Mouse (Mus musculus) forebrain, embryonic 14.5 days (tissue): ENCODE results near the gene Rbpms2. TPM values are rescaled to one million over a fixed set of nuclear protein-coding genes. Genes with fewer than 3 reads are reported as not detected.
"Not testable (repeated sequence)": the region's sequence is repeated elsewhere in the genome, so short reads cannot be mapped to it uniquely, and the experiment has no call there.

Experiments used
- ATAC-seq: fragments of 200-750 bp; cut with Nextera tagmentation; 2 replicates; pipeline ENCODE4 v1.8.0; 2017; ENCODE audit warnings: mild to moderate bottlenecking, moderate library complexity
- DNase-seq: peaks from one replicate; pipeline ENCODE4 v3.0.0-alpha.2; 2015; ENCODE audit warnings: low spot score
- H3K27ac ChIP-seq: fragments of 300-500 bp; sonication (generic); 2 replicates; pipeline ENCODE4 v1.5.1; 2014; ENCODE audit warnings: low read depth, mild to moderate bottlenecking, control low read depth, low read length, moderate library complexity
- H3K27me3 ChIP-seq: fragments of 300-500 bp; sonication (generic); replicated peaks from 2 replicates; pipeline ENCODE4 v1.6.1; 2014; ENCODE audit warnings: low read length, control low read depth, mixed read lengths; ENCODE audit not compliant: control insufficient read depth, insufficient read depth
- H3K36me3 ChIP-seq: fragments of 300-500 bp; sonication (generic); 2 replicates; pipeline ENCODE4 v1.6.1; 2014; ENCODE audit warnings: low read length, control low read depth; ENCODE audit not compliant: control insufficient read depth, insufficient read depth
- H3K4me1 ChIP-seq: fragments of 300-500 bp; sonication (generic); 2 replicates; pipeline ENCODE4 v1.6.1; 2014; ENCODE audit warnings: antibody characterized with exemption, low read length, control low read depth; ENCODE audit not compliant: control insufficient read depth, insufficient read depth
- H3K4me2 ChIP-seq: fragments of 300-500 bp; sonication (generic); 2 replicates; pipeline ENCODE4 v1.6.1; 2014; ENCODE audit warnings: mild to moderate bottlenecking, control low read depth, low read length
- H3K4me3 ChIP-seq: fragments of 300-500 bp; sonication (generic); 2 replicates; pipeline ENCODE4 v1.5.1; 2014; ENCODE audit warnings: low read depth, low read length, control low read depth
- H3K9ac ChIP-seq: fragments of 300-500 bp; sonication (generic); 2 replicates; pipeline ENCODE4 v1.6.1; 2014; ENCODE audit warnings: mild to moderate bottlenecking, low read length, control low read depth, moderate library complexity
- H3K9me3 ChIP-seq: fragments of 300-500 bp; sonication (generic); replicated peaks from 2 replicates; pipeline ENCODE4 v1.6.1; 2016; ENCODE audit warnings: low read length, control low read depth, mixed read lengths; ENCODE audit not compliant: control insufficient read depth
- WGBS: fragments of 180-500 bp; shearing (Covaris S2); extraction: QIAGEN DNeasy Blood & Tissue Kit; methylation state at CpG from one replicate; pipeline ENCODE4 v1.1.7; 2014; 5-methylcytosine and 5-hydroxymethylcytosine counted together
- polyA plus RNA-seq: library from polyadenylated mRNA; unstranded; fragments of >200 nt; fragmentation: Nextera tagmentation; extraction: Ambion mirVana; gene quantifications from 2 replicates; pipeline ENCODE4 v1.2.1, GENCODE M21; 2014

The Rbpms2 gene
- polyA plus RNA-seq, 1 experiment from 2014 or later = 3.8 TPM

- no peak overlapping the region for H3K4me2 ChIP-seq
- H3K9me3 ChIP-seq = no peaks in the 10 kb centered on the region
- DNase-seq = no peak
- no peak overlapping the region for H3K9ac ChIP-seq
- no peaks in the 10 kb centered on the region for H3K36me3 ChIP-seq
- no peak for ATAC-seq
- H3K4me3 ChIP-seq = no peak overlapping the region
- no peaks in the 10 kb centered on the region for H3K27me3 ChIP-seq
- 88% methylated on average over 4 of the region's 4 CpGs for WGBS
- H3K27ac ChIP-seq = no peak overlapping the region
- H3K4me1 ChIP-seq = no peaks in the 10 kb centered on the region
Measured at GRCm38 (mm10) chr9:65644960-65645359, 15.5 kb downstream of the Rbpms2 start.

GRCm38 (mm10) chr9:65645984-65646383, 16.5 kb downstream of the Rbpms2 start:
- no peaks in the 10 kb centered on the region for H3K27me3 ChIP-seq
- no peak overlapping the region for H3K4me3 ChIP-seq
- no peak overlapping the region for H3K9ac ChIP-seq
- H3K36me3 ChIP-seq = no peaks in the 10 kb centered on the region
- ATAC-seq = no peak
- no peak overlapping the region for H3K27ac ChIP-seq
- no peaks in the 10 kb centered on the region for H3K4me1 ChIP-seq
- no peaks in the 10 kb centered on the region for H3K9me3 ChIP-seq
- no peak for DNase-seq
- WGBS = 64% methylated on average over 3 of the region's 3 CpGs
- no peak overlapping the region for H3K4me2 ChIP-seq

GRCm38 (mm10) chr9:65646782-65647181, 17.3 kb downstream of the Rbpms2 start:
- no peak for DNase-seq
- H3K27ac ChIP-seq = no peak overlapping the region
- 92% methylated on average over 2 of the region's 2 CpGs for WGBS
- H3K4me1 ChIP-seq = no peaks in the 10 kb centered on the region
- H3K36me3 ChIP-seq = no peaks in the 10 kb centered on the region
- H3K9me3 ChIP-seq = no peaks in the 10 kb centered on the region
- no peak overlapping the region for H3K9ac ChIP-seq
- no peaks in the 10 kb centered on the region for H3K27me3 ChIP-seq
- no peak overlapping the region for H3K4me2 ChIP-seq
- no peak for ATAC-seq
- no peak overlapping the region for H3K4me3 ChIP-seq

GRCm38 (mm10) chr9:65648730-65649129, 19.3 kb downstream of the Rbpms2 start:
- no peak for ATAC-seq
- H3K4me2 ChIP-seq = no peak overlapping the region
- WGBS = 91% methylated on average over 13 of the region's 13 CpGs
- no peaks in the 10 kb centered on the region for H3K27me3 ChIP-seq
- H3K4me3 ChIP-seq = no peak overlapping the region
- H3K9me3 ChIP-seq = no peaks in the 10 kb centered on the region
- DNase-seq = no peak
- no peak overlapping the region for H3K9ac ChIP-seq
- no peak overlapping the region for H3K27ac ChIP-seq
- no peaks in the 10 kb centered on the region for H3K4me1 ChIP-seq
- H3K36me3 ChIP-seq = no peaks in the 10 kb centered on the region

GRCm38 (mm10) chr9:65649997-65650396, 20.5 kb downstream of the Rbpms2 start:
- Histone ChIP-seq H3K4me2 (no peak overlapping the region), H3K9me3 (no peaks in the 10 kb centered on the region), H3K4me3 (no peak overlapping the region), H3K36me3 (no peaks in the 10 kb centered on the region), H3K27ac (no peak overlapping the region), H3K9ac (no peak overlapping the region), H3K27me3 (no peaks in the 10 kb centered on the region), H3K4me1 (no peaks in the 10 kb centered on the region)
- WGBS = 58% methylated on average over 1 of the region's 1 CpGs
- no peak for DNase-seq
- no peak for ATAC-seq

GRCm38 (mm10) chr9:65651957-65652356, 22.5 kb downstream of the Rbpms2 start:
- not testable (repeated sequence) for H3K27ac ChIP-seq, H3K36me3 ChIP-seq, H3K4me2 ChIP-seq, DNase-seq, H3K4me1 ChIP-seq, H3K4me3 ChIP-seq, H3K27me3 ChIP-seq, H3K9ac ChIP-seq, ATAC-seq, H3K9me3 ChIP-seq
- WGBS = 96% methylated on average over 1 of the region's 1 CpGs

- 93% methylated on average over 4 of the region's 4 CpGs for WGBS
- Histone ChIP-seq H3K9me3 (no peaks in the 10 kb centered on the region), H3K27ac (no peak overlapping the region), H3K4me2 (no peak overlapping the region), H3K36me3 (no peaks in the 10 kb centered on the region), H3K4me3 (no peak overlapping the region), H3K27me3 (no peaks in the 10 kb centered on the region), H3K9ac (no peak overlapping the region), H3K4me1 (no peaks in the 10 kb centered on the region)
- no peak for ATAC-seq
- no peak for DNase-seq
Measured at GRCm38 (mm10) chr9:65653741-65654140, 24.3 kb downstream of the Rbpms2 start.

- no peaks in the 10 kb centered on the region for H3K9me3 ChIP-seq
- DNase-seq = no peak
- H3K9ac ChIP-seq = no peak overlapping the region
- no peaks in the 10 kb centered on the region for H3K27me3 ChIP-seq
- H3K4me3 ChIP-seq = no peak overlapping the region
- H3K36me3 ChIP-seq = no peaks in the 10 kb centered on the region
- no peaks in the 10 kb centered on the region for H3K4me1 ChIP-seq
- no peak for ATAC-seq
- WGBS = 80% methylated on average over 3 of the region's 3 CpGs
- H3K4me2 ChIP-seq = no peak overlapping the region
- no peak overlapping the region for H3K27ac ChIP-seq
Measured at GRCm38 (mm10) chr9:65654700-65655237, 25.3 kb downstream of the Rbpms2 start.

- Histone ChIP-seq H3K27ac (no peak overlapping the region), H3K4me2 (no peak overlapping the region), H3K9me3 (no peaks in the 10 kb centered on the region), H3K9ac (no peak overlapping the region), H3K36me3 (no peaks in the 10 kb centered on the region), H3K4me3 (no peak overlapping the region), H3K4me1 (no peaks in the 10 kb centered on the region), H3K27me3 (no peaks in the 10 kb centered on the region)
- DNase-seq (no peak), ATAC-seq (no peak)
- 91% methylated on average over 8 of the region's 8 CpGs for WGBS
Measured at GRCm38 (mm10) chr9:65655540-65655939, 26.1 kb downstream of the Rbpms2 start.
